Mouse (Mus musculus) lung, embryonic 14.5 days (tissue): ENCODE results near the gene Duoxa1. TPM values are rescaled to one million over a fixed set of nuclear protein-coding genes. Genes with fewer than 3 reads are reported as not detected.

Source experiments
- ATAC-seq: fragments of 200-750 bp; cut with Nextera tagmentation; 2 replicates; pipeline ENCODE4 v1.8.0; 2017; ENCODE audit warnings: mild to moderate bottlenecking, moderate TSS enrichment, moderate library complexity; ENCODE audit not compliant: insufficient read depth
- DNase-seq: peaks from one replicate; pipeline ENCODE4 v3.0.0-alpha.2; 2015
- H3K27ac ChIP-seq: fragments of 300-500 bp; sonication (generic); 2 replicates; pipeline ENCODE4 v1.5.1; 2014; ENCODE audit warnings: low read depth, mild to moderate bottlenecking, moderate library complexity
- H3K27me3 ChIP-seq: fragments of 300-500 bp; sonication (generic); 2 replicates; pipeline ENCODE4 v1.6.1; 2014; ENCODE audit warnings: low read length, control low read depth; ENCODE audit not compliant: insufficient read depth
- H3K36me3 ChIP-seq: fragments of 300-500 bp; sonication (generic); 2 replicates; pipeline ENCODE4 v1.6.1; 2014; ENCODE audit warnings: control low read depth; ENCODE audit not compliant: insufficient read depth
- H3K4me1 ChIP-seq: fragments of 300-500 bp; sonication (generic); 2 replicates; pipeline ENCODE4 v1.6.1; 2014; ENCODE audit warnings: antibody characterized with exemption, control low read depth; ENCODE audit not compliant: insufficient read depth
- H3K4me2 ChIP-seq: fragments of 300-500 bp; sonication (generic); 2 replicates; pipeline ENCODE4 v1.6.1; 2014; ENCODE audit warnings: mild to moderate bottlenecking
- H3K4me3 ChIP-seq: fragments of 300-500 bp; sonication (generic); 2 replicates; pipeline ENCODE4 v1.5.1; 2014; ENCODE audit warnings: low read depth, low read length
- H3K9ac ChIP-seq: fragments of 300-500 bp; sonication (generic); 2 replicates; pipeline ENCODE4 v1.6.1; 2014
- H3K9me3 ChIP-seq: fragments of 300-500 bp; sonication (generic); 2 replicates; pipeline ENCODE4 v1.6.1; 2016; ENCODE audit warnings: low read depth, low read length, control low read depth
- CTCF ChIP-seq: IDR thresholded peaks from 2 replicates; pipeline ENCODE4 v1.5.1; 2016; ENCODE audit warnings: antibody characterized with exemption, low read depth
- WGBS: fragments of 180-500 bp; shearing (Covaris S2); extraction: QIAGEN DNeasy Blood & Tissue Kit; methylation state at CpG from one replicate; pipeline ENCODE4 v1.1.7; 2014; 5-methylcytosine and 5-hydroxymethylcytosine counted together
- polyA plus RNA-seq: library from polyadenylated mRNA; unstranded; fragments of >200 nt; fragmentation: Nextera tagmentation; extraction: Ambion mirVana; gene quantifications from 2 replicates; pipeline ENCODE4 v1.2.1, GENCODE M21; 2014

Gene Duoxa1
- polyA plus RNA-seq: not detected in 2 replicates

GRCm38 (mm10) chr2:122313536-122313935 lies at the start of gene Duoxa1:
Duoxa1 (minus strand) TSS chr2:122313730.
- TF ChIP-seq CTCF: no peak
- no peaks in the 10 kb centered on the region for H3K9me3 ChIP-seq
- no peaks in the 10 kb centered on the region for H3K4me1 ChIP-seq
- peaks cover 36% of the 10 kb centered on the region for H3K27me3 ChIP-seq
- H3K9ac ChIP-seq: no peak within 1 kb of the TSS
- ATAC-seq: peak; percentile 62
- H3K27ac ChIP-seq: no peak within 1 kb of the TSS
- peak within 1 kb of the TSS; percentile 16 for H3K4me3 ChIP-seq
- peak within 1 kb of the TSS; percentile 54 for H3K4me2 ChIP-seq
- no peaks in the 10 kb centered on the region for H3K36me3 ChIP-seq
- 1% methylated on average over 24 of the region's 24 CpGs for WGBS
- no peak for DNase-seq

- TF ChIP-seq CTCF: peak; percentile 26; the same call in 1 of the 2 replicates
- ATAC-seq (no peak), DNase-seq (no peak)
- no peak overlapping the region for H3K4me2 ChIP-seq
- H3K4me3 ChIP-seq: no peak overlapping the region
- no peak overlapping the region for H3K9ac ChIP-seq
- no peaks in the 10 kb centered on the region for H3K9me3 ChIP-seq
- no peaks in the 10 kb centered on the region for H3K27me3 ChIP-seq
- peaks cover 12% of the 10 kb centered on the region for H3K4me1 ChIP-seq
- peaks cover 16% of the 10 kb centered on the region; the same call in 1 of the 2 replicates for H3K36me3 ChIP-seq
- WGBS: 86% methylated on average over 13 of the region's 13 CpGs
- no peak overlapping the region for H3K27ac ChIP-seq
These were observed 49.3 kb upstream of the Duoxa1 start for GRCm38 (mm10) chr2:122362622-122363523.

- DNase-seq (no peak), ATAC-seq (no peak)
- no peak overlapping the region for H3K27ac ChIP-seq
- H3K4me1 ChIP-seq: peaks cover 7% of the 10 kb centered on the region
- H3K9me3 ChIP-seq: no peaks in the 10 kb centered on the region
- H3K4me2 ChIP-seq: no peak overlapping the region
- peaks cover 23% of the 10 kb centered on the region; the same call in 1 of the 2 replicates for H3K36me3 ChIP-seq
- no peak overlapping the region for H3K4me3 ChIP-seq
- no peak for TF ChIP-seq CTCF
- H3K9ac ChIP-seq: no peak overlapping the region
- no peaks in the 10 kb centered on the region for H3K27me3 ChIP-seq
- 73% methylated on average over 10 of the region's 10 CpGs for WGBS
These were observed 48.5 kb upstream of the Duoxa1 start for GRCm38 (mm10) chr2:122361868-122362621.

- H3K9ac ChIP-seq: no peak overlapping the region
- no peaks in the 10 kb centered on the region for H3K4me1 ChIP-seq
- H3K4me2 ChIP-seq: no peak overlapping the region
- peaks cover 31% of the 10 kb centered on the region; the same call in 1 of the 2 replicates for H3K36me3 ChIP-seq
- H3K4me3 ChIP-seq: no peak overlapping the region
- ATAC-seq: no peak
- no peaks in the 10 kb centered on the region for H3K9me3 ChIP-seq
- no peak for TF ChIP-seq CTCF
- no peak overlapping the region for H3K27ac ChIP-seq
- 87% methylated on average over 6 of the region's 6 CpGs for WGBS
- H3K27me3 ChIP-seq: no peaks in the 10 kb centered on the region
- DNase-seq: no peak
These were observed 47.7 kb upstream of the Duoxa1 start for GRCm38 (mm10) chr2:122361181-122361580.

GRCm38 (mm10) chr2:122360310-122360709 lies 46.8 kb upstream of the Duoxa1 start:
- DNase-seq: no peak
- TF ChIP-seq CTCF: no peak
- H3K9ac ChIP-seq: no peak overlapping the region

GRCm38 (mm10) chr2:122356187-122356586 lies 42.7 kb upstream of the Duoxa1 start:
- WGBS: 79% methylated on average over 3 of the region's 3 CpGs

More at GRCm38 (mm10) chr2:122360310-122360709, 46.8 kb upstream of the Duoxa1 start:
- H3K27me3 ChIP-seq: no peaks in the 10 kb centered on the region
- peaks cover 39% of the 10 kb centered on the region; the same call in 1 of the 2 replicates for H3K36me3 ChIP-seq
- WGBS: 84% methylated on average over 6 of the region's 6 CpGs
- H3K4me2 ChIP-seq: no peak overlapping the region
- no peak overlapping the region for H3K27ac ChIP-seq
- ATAC-seq: no peak
- no peaks in the 10 kb centered on the region for H3K9me3 ChIP-seq
- no peaks in the 10 kb centered on the region for H3K4me1 ChIP-seq
- H3K4me3 ChIP-seq: no peak overlapping the region

GRCm38 (mm10) chr2:122355389-122355788 lies 41.9 kb upstream of the Duoxa1 start:
- DNase-seq (no peak), ATAC-seq (no peak)
- no peak overlapping the region for H3K27ac ChIP-seq
- H3K27me3 ChIP-seq: no peaks in the 10 kb centered on the region
- H3K4me2 ChIP-seq: no peak overlapping the region
- H3K36me3 ChIP-seq: peaks cover 43% of the 10 kb centered on the region
- TF ChIP-seq CTCF: no peak
- H3K9me3 ChIP-seq: no peaks in the 10 kb centered on the region
- WGBS: 85% methylated on average over 5 of the region's 5 CpGs
- no peaks in the 10 kb centered on the region for H3K4me1 ChIP-seq
- no peak overlapping the region for H3K9ac ChIP-seq
- no peak overlapping the region for H3K4me3 ChIP-seq

More at GRCm38 (mm10) chr2:122356187-122356586, 42.7 kb upstream of the Duoxa1 start:
- Histone ChIP-seq H3K9ac (no peak overlapping the region), H3K4me3 (no peak overlapping the region), H3K9me3 (no peaks in the 10 kb centered on the region), H3K4me2 (no peak overlapping the region), H3K4me1 (no peaks in the 10 kb centered on the region), H3K27me3 (no peaks in the 10 kb centered on the region), H3K27ac (no peak overlapping the region), H3K36me3 (peaks cover 45% of the 10 kb centered on the region)
- ATAC-seq: no peak
- DNase-seq: no peak
- TF ChIP-seq CTCF: no peak
